Mouse (Mus musculus) left cerebral cortex, adult 9 months (tissue): ENCODE measurements around the gene Myl10.
"Not testable (repeated sequence)": the region's sequence is repeated elsewhere in the genome, so short reads cannot be mapped to it uniquely, and the experiment has no call there.

Source experiments
- DNase-seq, 2 experiments: peaks; one replicate each; pipeline ENCODE4 v3.0.0; 2022; ENCODE audit warnings: low spot score in 2 of 2

Gene Myl10

DNA sequence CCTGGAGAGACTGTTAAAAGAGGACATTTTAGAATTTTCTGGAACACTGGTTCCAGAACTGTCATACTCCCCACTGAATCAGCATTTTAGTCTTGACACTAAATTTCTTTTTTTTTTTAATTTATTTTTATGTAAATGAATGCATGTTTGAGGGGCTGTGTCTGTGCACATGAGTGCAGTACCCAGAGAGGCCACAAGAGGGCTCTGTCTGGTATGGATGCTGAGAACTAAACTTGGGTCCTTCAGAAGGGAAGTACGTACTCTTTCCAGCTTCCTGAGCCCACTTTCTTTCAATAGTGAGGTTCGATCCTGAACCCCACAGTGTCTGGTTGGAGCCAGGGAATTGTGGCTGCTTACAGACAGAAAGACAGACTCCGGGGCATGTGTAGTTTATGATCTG, 12.6 kb downstream of the Myl10 start:
- no peak for DNase-seq

DNA sequence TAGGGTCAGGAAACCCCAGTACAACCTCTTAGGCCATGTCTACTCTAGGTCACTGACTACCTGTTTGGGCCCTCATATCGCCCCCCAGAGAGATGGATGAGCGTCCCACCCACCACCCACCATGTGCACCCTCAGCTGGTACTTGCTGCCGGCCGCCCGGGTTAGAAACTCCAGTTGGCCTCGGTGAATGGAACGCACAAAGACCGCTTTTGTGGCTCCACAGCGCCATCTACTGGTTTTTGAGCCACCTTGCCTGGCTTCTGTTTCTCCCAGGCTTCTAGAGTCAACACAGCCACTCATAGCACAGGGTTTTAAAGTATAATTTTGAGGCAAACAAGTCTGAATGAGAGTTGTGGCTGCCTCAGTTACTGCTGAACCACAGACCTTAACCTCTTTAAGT, 13.9 kb downstream of the Myl10 start:
- DNase-seq: peak in 1 of 2 experiments; percentile 65

DNA sequence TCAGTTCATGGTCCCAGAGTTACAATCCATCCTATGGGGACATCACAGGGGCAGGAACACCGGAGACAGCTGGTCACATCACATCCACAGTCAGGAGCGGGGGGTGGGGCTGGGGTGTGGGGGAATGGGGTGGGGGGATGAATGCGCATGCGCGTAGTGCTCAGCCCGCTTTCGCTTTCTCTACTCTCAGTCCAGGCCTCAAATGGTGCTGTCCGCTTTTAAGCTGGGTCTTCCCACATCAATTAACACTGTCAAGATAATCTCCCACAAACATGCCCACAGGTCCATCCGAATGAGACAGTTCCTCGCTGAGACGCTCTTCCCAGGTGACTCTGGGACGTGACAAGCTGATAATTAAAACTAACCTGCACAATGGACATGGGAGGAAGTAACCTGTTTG, 15.2 kb downstream of the Myl10 start:
- DNase-seq: no peak

GRCm38 (mm10) chr5:136710742-136711141, 17.8 kb downstream of the Myl10 start:
- no peak for DNase-seq

GRCm38 (mm10) chr5:136714232-136714875, 21.4 kb downstream of the Myl10 start:
- no peak for DNase-seq

GRCm38 (mm10) chr5:136714879-136715278, 21.9 kb downstream of the Myl10 start:
- peak in 1 of 2 experiments; percentile 20 for DNase-seq

- DNase-seq: no peak
Observed at GRCm38 (mm10) chr5:136716696-136717572, 24.0 kb downstream of the Myl10 start.

DNA sequence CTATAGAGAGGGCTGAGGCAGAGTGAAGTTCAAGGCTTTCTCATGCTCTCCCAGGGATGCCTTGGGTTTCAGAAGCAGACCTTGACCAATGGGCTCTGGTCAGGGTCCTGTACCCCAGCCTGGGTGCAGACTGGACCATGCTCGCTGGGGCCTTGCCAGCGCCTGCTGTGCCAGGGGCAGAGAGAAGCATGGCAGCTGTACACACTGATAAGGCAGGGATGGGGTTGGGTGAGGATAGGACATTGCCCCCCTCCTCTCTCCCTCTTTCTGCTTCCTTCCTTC, 24.6 kb downstream of the Myl10 start:
- DNase-seq: no peak

DNA sequence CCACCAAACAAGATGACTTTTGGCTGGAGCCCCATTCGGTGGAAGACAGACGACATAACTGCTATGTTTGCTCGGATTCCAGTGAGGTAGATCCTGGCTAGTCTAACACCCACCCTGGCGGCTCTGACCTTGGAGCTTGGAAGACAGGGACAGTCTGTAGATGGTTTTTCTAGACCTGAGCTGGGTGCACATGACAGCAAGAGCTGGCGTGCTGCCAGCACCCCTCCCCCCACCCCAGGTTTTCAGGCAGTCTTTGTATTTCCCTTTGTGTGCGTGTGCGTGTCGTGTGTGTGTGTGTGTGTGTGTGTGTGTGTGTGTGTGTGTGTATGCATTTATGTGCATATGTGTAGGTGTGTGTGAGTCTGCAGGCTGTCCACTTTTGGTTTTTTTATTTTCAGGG, 25.7 kb downstream of the Myl10 start:
- DNase-seq: no peak

- DNase-seq: no peak
Observed at GRCm38 (mm10) chr5:136721596-136721995, 28.6 kb downstream of the Myl10 start.

GRCm38 (mm10) chr5:136726271-136726670, 33.3 kb downstream of the Myl10 start:
- DNase-seq: not testable (repeated sequence)

GRCm38 (mm10) chr5:136738918-136739317, 46.0 kb downstream of the Myl10 start:
- DNase-seq: no peak

GRCm38 (mm10) chr5:136746596-136746995, 53.6 kb downstream of the Myl10 start:
- DNase-seq: no peak
